Mouse (Mus musculus) myocyte (in vitro differentiated cells): ENCODE measurements at regions not wholly inside any gene's neighbourhood (a gene's known extent, or its start where the extent isn't known, plus 50 kb on each side); places are given as distances from the start of the nearest gene placed in this dataset.

Experiments
- E2F4 ChIP-seq: IDR thresholded peaks from one replicate; pipeline ENCODE4 v1.6.1; 2011; ENCODE audit warnings: mild to moderate bottlenecking, control low read depth, moderate library complexity; ENCODE audit not compliant: insufficient read depth
- POLR2A ChIP-seq: IDR thresholded peaks from one replicate; pipeline ENCODE4 v1.6.1; 2011; ENCODE audit warnings: low read depth, mild to moderate bottlenecking, control low read depth, moderate library complexity; ENCODE audit not compliant: insufficient read length

DNA sequence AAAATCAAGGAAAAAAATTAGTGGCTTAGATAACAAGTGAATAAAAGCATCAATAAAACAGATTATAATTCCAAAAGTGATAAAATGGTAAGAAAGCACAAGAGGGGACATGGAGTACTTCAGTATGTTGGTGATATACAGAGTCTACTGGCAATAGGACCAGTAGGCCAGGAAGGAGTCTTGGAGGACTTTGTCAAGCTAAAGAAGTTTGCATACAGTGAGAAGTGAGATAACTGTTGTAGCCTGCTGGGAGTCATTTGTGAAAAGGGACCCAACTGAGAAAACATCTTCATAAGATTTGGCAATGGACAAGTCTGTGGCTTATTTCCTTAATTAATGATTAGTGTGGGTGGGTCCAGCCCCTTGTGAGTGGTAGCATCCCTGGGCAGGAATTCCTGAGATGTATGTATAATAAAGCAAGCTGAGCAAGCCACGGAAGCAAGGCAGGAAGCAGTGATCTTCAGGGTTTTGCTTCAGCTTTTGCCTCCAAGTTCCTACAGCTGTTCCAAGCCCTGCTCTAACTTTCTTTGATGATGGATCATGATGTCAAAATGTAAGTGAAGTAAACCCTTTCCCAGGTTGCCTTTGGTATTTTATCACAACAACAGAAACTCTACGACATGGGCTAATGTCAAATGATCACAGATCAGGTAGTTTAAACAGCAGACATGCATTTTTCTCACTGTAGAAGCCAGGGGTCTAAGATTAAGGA lies 314.5 kb upstream of the Trib2 start:
- TF ChIP-seq E2F4 (no peak), POLR2A (no peak)
